Mouse (Mus musculus): ENCODE data around the gene Fanca.
A peak's percentile ranks its signal among the peaks of the same experiment; 100 is the strongest.
"Not testable (repeated sequence)": the region's sequence is repeated elsewhere in the genome, so short reads cannot be mapped to it uniquely, and the experiment has no call there.

Gene Fanca

GRCm38 (mm10) chr8:123329961-123330360 is 11.6 kb upstream of the Fanca start:
- DNase-seq: no peak

DNA sequence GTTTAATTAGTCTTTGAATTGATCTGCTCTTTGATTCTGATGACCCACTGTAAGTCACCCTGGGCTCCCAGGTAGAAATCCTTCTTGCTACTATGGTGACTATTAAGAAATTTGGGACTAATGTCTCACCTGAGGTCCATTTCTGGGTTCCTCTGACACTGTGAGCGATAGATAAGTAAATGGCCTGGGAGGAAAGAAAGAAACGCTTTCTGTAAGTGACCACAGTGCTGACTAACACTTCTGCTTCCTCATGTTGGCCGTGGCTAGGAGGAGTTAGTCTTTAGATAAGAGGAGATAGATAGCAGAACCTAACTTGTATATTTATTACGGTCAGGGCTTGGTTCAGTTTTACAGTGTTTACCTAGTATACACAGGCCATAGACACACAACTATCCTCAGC is 11.0 kb upstream of the Fanca start:
- DNase-seq: no peak

DNA sequence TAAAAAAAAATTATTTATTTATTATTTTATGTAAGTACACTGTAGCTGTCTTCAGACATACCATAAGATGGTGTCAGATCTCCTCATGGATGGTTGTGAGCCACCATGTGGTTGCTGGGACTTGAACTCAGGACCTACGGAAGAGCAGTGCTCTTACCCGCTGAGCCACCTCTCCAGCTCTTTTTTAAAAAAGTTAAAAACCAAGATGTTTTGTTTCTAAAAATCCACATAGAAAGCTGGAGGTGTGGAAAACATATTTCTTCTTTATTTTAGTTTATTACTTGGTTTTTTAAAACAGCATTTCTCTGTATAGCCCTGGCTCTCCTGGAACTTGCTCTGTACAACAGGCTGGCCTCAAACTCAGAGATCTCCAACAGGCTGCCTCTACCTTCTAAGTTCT is 10.2 kb upstream of the Fanca start:
- no peak for DNase-seq

GRCm38 (mm10) chr8:123319522-123320164 is 1.3 kb upstream of the Fanca start:
- DNase-seq: peak; percentile 20

DNA sequence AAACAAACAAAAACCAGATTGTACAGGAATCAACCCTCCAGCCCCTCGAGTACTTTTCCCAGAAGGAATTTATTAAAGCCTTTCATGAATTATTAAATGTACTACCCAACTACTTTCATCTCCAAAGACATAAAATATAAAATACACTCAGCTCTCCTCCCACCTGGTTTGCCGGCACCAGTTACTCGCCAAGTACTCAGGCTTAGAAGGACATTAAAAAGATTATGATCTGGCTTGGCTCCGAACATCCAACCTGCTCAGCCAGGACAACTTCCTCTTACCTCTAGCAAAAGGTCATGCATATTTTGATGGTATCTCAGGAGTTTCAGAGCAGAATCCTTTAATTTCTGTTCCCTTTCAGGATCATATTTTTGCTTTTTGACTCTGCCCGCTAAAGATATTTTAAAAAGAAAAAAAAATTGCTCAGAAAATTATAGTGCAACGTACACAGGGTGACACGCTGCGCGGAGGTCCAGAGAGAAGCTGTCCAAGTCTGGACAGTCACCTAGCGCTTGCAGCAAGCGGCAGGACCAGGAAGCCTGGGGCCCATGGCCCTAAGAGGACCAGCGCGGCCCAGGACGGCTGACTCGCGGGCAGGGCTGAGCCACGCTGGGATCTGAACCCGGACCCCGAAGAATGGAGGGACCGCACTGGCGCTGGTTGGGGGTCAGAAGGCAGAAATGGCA is 452 bp downstream of the Fanca start:
- no peak for DNase-seq

DNA sequence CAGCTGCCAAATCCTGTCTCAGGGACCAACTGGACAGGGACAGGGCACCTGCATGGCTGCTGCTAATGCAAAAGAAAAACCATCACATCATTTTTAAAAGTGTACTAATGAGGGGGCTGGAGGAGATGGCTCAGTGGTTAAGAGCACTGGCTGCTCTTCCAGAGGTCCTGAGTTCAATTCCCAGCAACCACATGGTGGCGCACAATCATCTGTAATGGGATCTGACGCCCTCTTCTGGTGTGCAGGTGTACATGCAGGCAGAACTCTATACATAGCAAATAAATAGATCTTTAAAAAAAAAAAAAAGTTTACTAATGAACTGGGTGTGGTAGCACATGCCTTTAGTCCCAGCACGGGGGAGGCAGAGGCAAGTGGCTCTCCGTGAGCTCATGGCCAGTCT is 9.6 kb downstream of the Fanca start:
- DNase-seq: no peak

GRCm38 (mm10) chr8:123298301-123298700 is 20.1 kb downstream of the Fanca start:
- DNase-seq: no peak

GRCm38 (mm10) chr8:123292785-123293184 is 25.6 kb downstream of the Fanca start:
- DNase-seq: no peak

- no peak for DNase-seq
Observed at GRCm38 (mm10) chr8:123292281-123292680, 26.1 kb downstream of the Fanca start.

- no peak for DNase-seq
Observed at GRCm38 (mm10) chr8:123291716-123292115, 26.7 kb downstream of the Fanca start.

DNA sequence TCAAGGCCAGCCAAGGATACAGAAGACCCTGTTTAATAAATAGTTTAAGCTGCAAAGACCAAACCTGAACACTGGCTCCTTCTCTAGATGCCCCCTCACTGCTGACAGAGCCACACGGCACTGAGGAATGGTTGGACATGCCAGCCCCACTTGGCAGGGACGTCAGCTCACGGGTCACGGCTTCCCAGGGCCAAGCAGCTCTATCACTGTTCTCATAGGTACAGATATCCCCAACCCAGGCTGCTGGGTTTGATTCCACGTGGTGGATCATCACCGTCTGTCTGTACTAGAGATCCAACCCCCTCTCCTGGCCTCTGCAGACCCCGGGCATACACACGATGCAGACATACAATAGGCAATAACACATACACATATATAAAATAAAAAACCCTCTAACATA is 27.7 kb downstream of the Fanca start:
- DNase-seq: no peak

GRCm38 (mm10) chr8:123290166-123290565 is 28.2 kb downstream of the Fanca start:
- no peak for DNase-seq

DNA sequence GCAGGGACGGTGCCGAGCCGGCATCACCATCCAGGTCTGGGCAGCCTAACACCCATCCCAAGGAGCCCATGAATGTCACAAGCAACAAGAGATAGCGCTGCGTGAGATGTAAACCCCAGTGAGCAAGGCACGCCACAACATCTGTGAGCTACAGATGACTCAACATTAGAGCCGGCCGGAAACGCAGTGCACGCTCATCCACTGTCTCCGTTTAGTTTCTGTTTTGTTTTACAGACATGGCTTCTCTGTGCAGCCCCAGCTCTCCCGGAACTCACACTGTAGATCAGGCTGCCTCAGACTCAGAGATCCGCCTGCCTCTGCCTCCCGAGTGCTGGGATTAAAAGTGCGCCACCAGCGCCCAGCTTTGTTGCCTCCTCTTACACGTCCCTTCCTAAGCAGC is 31.0 kb downstream of the Fanca start:
- DNase-seq: no peak

- no peak for DNase-seq
Observed at GRCm38 (mm10) chr8:123284493-123284892, 33.9 kb downstream of the Fanca start.

DNA sequence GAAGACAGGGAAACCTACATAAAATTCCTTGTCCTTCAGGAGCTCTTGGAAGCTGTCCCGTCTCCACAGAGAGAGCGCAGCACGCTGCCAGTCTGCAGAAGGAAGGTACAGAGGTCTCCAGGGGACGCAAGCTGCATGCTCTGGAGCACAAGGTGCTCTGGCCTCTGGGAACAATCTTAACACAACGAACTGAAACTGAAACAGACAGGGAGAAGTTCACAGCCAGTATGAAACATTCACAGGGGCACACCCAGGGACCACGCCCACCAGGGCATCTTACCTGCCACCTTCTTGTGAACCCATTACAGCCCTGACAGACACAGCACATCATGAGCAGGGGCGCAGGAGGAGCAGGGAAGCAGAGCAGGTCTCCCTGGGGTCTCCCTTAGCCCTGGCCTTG is 34.4 kb downstream of the Fanca start:
- no peak for DNase-seq

- not testable (repeated sequence) for DNase-seq
Observed at GRCm38 (mm10) chr8:123282994-123283393, 35.4 kb downstream of the Fanca start.

DNA sequence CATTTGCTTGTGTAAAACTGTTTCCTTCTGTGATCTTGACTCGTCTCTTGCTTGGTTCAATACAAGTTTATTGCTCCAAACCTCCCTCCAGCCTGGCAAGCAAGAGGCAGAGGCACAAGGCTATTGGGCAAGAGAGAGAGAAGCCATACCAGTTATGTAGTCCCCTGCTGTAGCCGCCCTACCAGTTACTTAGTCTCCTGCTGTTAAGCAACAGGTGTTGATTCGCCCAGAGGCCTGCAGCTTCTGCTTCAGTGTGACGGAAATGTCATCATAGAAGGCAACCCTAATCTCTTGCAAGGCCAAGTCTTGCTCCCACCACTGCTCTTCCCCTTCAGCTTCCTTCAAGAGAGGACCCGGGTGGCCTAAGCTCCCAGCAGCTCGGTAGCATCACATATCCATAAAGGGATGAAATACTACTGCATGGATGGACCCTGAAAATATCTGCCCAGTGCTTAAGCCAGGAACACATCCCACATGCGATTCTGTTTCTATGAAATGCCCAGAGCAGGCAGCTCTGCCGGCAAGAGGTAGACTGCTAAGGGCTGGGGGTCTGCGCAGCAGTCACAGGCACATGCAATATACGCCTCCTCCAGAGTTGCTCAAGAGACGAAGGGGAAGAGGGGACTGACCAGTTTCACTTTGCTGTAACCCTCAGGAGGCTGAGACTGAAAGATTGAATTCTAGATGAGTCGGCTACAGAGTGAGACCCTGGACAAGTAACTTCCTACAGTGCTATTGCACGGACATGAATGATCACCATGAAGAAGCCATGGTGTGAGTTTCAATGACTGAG is 37.9 kb downstream of the Fanca start:
- no peak for DNase-seq

- no peak for DNase-seq
Observed at GRCm38 (mm10) chr8:123279828-123280227, 38.5 kb downstream of the Fanca start.

DNA sequence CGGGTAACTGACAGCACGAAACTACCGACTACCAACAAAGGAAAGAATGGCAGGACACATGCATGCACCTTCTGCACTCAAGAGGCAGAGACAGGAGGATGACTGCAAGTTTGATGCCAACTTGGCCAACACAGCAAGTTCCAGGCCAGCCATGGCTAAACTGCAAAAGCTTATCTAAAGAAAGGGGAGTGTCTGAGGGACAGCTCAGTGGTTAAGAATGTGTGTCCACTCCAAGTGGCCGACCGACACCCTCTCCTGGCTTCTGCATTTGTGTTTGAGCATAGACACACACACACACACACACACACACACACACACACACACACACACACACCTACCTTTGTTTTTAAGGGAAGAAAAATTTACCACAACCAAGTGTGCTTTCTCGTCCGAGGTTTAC is 39.9 kb downstream of the Fanca start:
- DNase-seq: no peak

DNA sequence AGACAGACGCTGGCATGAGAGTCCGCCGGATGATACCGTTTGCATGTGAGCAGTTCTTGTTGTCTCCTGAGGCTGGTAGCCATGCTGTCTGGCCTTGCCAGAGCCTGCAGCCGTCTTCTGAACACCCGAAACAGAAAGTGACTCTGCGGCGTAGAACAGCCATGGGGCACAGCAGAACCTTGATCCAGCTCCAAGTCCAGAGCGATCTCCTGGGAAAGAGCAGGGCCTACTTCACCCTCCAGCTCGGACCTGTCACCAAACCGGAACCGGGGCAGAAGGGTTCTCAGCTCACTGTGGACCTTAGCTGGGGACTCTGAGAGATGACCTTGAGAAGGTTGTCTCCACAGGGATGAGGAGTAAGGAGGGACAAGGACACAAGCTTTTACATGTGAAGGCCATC is 43.3 kb downstream of the Fanca start:
- no peak for DNase-seq

GRCm38 (mm10) chr8:123274447-123274846 is 43.9 kb downstream of the Fanca start:
- DNase-seq: no peak

DNA sequence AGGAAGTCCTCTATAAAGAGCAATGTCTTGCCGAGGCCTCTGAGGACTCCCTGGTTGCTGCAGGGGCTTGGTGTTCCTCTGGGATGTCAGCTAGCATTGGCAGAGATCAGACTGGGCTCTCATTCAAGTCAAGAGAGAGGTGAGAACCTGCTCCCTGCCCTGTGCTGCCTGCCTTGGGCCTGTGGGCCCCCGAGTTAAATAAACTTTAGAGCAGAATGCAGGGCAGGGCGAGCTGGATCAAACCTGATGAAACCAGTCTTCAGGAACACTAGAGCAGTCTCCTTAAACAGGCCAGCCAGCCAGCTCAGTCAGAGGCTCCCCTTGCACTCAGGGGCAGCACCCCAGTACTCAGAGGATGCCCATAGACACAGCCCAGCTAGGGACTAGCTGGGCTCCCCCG is 46.5 kb downstream of the Fanca start:
- no peak for DNase-seq

GRCm38 (mm10) chr8:123271147-123271546 is 47.2 kb downstream of the Fanca start:
- no peak for DNase-seq

Measured in layer of hippocampus, adult 9-11 months (tissue).